Mouse (Mus musculus): Measurements from ENCODE around the gene Gp1ba. TPM values are rescaled to one million over a fixed set of nuclear protein-coding genes. Genes with fewer than 3 reads are reported as not detected.

The Gp1ba gene
- polyA plus RNA-seq, 1 experiment, result not detected

DNA sequence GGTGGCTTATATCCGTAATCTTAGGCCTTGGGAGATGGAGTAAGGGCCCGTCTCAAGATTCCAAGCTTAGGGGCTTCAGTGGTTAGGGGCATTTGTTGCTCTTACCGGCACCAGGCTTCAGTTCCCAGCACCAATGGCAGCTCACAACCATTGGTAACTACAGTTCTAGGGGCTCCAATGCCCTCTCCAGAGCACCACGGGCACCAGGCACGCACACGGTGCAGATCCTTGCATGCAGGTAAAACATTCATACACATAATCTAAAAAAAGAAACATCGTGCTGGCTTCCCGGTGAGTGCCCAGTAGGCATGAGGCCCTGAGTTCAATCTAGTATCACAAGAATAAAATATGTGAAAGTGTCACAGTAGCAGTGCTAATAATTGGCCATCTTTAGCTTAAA lies 24.2 kb downstream of the Gp1ba start:
- no peaks in the 10 kb centered on the region for H3K4me1 ChIP-seq (ENCODE audit: control insufficient read depth, insufficient read depth, low read length)
- no peak for TF ChIP-seq CTCF (IDR thresholded peaks at IDR 0.05; ENCODE audit: insufficient read depth, low read depth, low read length)
- TF ChIP-seq POLR2A (IDR thresholded peaks at IDR 0.05; ENCODE audit: insufficient read depth, low read depth, low read length), result no peak
- WGBS, result 92% methylated on average over 8 of the region's 8 CpGs
- no peak overlapping the region for H3K4me3 ChIP-seq (ENCODE audit: insufficient read depth, low read depth, low read length)
- no peak overlapping the region for H3K27ac ChIP-seq (ENCODE audit: insufficient read depth, low read depth, low read length)

GRCm38 (mm10) chr11:70663957-70664356 lies 25.0 kb downstream of the Gp1ba start:
- Histone ChIP-seq H3K27ac (ENCODE audit: insufficient read depth, low read depth, low read length) (no peak overlapping the region), H3K4me3 (ENCODE audit: insufficient read depth, low read depth, low read length) (no peak overlapping the region), H3K4me1 (ENCODE audit: control insufficient read depth, insufficient read depth, low read length) (no peaks in the 10 kb centered on the region)
- TF ChIP-seq POLR2A (IDR thresholded peaks at IDR 0.05; ENCODE audit: insufficient read depth, low read depth, low read length) (no peak), CTCF (IDR thresholded peaks at IDR 0.05; ENCODE audit: insufficient read depth, low read depth, low read length) (no peak)
- WGBS, result 82% methylated on average over 6 of the region's 6 CpGs

- Histone ChIP-seq H3K4me3 (ENCODE audit: insufficient read depth, low read depth, low read length) (no peak overlapping the region), H3K4me1 (ENCODE audit: control insufficient read depth, insufficient read depth, low read length) (no peaks in the 10 kb centered on the region), H3K27ac (ENCODE audit: insufficient read depth, low read depth, low read length) (no peak overlapping the region)
- TF ChIP-seq CTCF (IDR thresholded peaks at IDR 0.05; ENCODE audit: insufficient read depth, low read depth, low read length) (no peak), POLR2A (IDR thresholded peaks at IDR 0.05; ENCODE audit: insufficient read depth, low read depth, low read length) (no peak)
- WGBS, result 93% methylated on average over 9 of the region's 9 CpGs
These were observed 25.8 kb downstream of the Gp1ba start for GRCm38 (mm10) chr11:70664741-70665140.

- 95% methylated on average over 8 of the region's 8 CpGs for WGBS
These were observed 27.8 kb downstream of the Gp1ba start for GRCm38 (mm10) chr11:70666687-70667086.

GRCm38 (mm10) chr11:70667271-70668150 lies 28.6 kb downstream of the Gp1ba start:
- WGBS, result 64% methylated on average over 14 of the region's 14 CpGs
- H3K27ac ChIP-seq (ENCODE audit: insufficient read depth, low read depth, low read length), result no peak overlapping the region
- TF ChIP-seq CTCF (IDR thresholded peaks at IDR 0.05; ENCODE audit: insufficient read depth, low read depth, low read length), result no peak
- no peak for TF ChIP-seq POLR2A (IDR thresholded peaks at IDR 0.05; ENCODE audit: insufficient read depth, low read depth, low read length)
- H3K4me3 ChIP-seq (ENCODE audit: insufficient read depth, low read depth, low read length), result no peak overlapping the region
- H3K4me1 ChIP-seq (ENCODE audit: control insufficient read depth, insufficient read depth, low read length), result peaks cover 15% of the 10 kb centered on the region

More at GRCm38 (mm10) chr11:70666687-70667086, 27.8 kb downstream of the Gp1ba start:
- TF ChIP-seq POLR2A (IDR thresholded peaks at IDR 0.05; ENCODE audit: insufficient read depth, low read depth, low read length), result no peak
- no peak for TF ChIP-seq CTCF (IDR thresholded peaks at IDR 0.05; ENCODE audit: insufficient read depth, low read depth, low read length)
- peaks cover 13% of the 10 kb centered on the region for H3K4me1 ChIP-seq (ENCODE audit: control insufficient read depth, insufficient read depth, low read length)
- no peak overlapping the region for H3K4me3 ChIP-seq (ENCODE audit: insufficient read depth, low read depth, low read length)
- H3K27ac ChIP-seq (ENCODE audit: insufficient read depth, low read depth, low read length), result no peak overlapping the region

DNA sequence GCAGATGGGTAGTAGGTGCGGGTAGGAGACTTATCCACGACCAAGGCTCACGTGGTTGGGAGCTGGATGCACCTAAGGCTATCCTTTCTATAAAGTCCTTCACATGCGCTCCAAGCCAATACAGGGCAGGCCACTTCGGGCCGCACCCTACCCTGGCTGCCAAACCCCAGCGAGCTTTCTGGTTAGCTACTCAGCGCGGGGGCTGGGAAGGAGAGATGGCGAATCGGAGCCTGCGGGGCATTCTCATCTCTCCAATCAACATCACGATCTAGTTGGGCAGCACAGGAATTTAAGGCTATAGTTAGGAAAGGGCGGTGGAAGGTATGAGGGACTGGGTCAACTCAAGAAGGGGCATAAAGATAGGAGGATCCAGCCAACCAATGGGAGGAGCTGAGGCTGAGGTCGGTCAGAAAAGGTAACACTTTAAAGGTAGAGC lies 29.4 kb downstream of the Gp1ba start:
- H3K4me1 ChIP-seq (ENCODE audit: control insufficient read depth, insufficient read depth, low read length), result peaks cover 15% of the 10 kb centered on the region
- H3K27ac ChIP-seq (ENCODE audit: insufficient read depth, low read depth, low read length), result peak overlapping the region; percentile 14; the same call in 1 of the 2 replicates
- TF ChIP-seq CTCF (IDR thresholded peaks at IDR 0.05; ENCODE audit: insufficient read depth, low read depth, low read length), result no peak
- TF ChIP-seq POLR2A (IDR thresholded peaks at IDR 0.05; ENCODE audit: insufficient read depth, low read depth, low read length), result no peak
- H3K4me3 ChIP-seq (ENCODE audit: insufficient read depth, low read depth, low read length), result peak overlapping the region; percentile 50
- WGBS, result under 1% methylated on average over 15 of the region's 15 CpGs

DNA sequence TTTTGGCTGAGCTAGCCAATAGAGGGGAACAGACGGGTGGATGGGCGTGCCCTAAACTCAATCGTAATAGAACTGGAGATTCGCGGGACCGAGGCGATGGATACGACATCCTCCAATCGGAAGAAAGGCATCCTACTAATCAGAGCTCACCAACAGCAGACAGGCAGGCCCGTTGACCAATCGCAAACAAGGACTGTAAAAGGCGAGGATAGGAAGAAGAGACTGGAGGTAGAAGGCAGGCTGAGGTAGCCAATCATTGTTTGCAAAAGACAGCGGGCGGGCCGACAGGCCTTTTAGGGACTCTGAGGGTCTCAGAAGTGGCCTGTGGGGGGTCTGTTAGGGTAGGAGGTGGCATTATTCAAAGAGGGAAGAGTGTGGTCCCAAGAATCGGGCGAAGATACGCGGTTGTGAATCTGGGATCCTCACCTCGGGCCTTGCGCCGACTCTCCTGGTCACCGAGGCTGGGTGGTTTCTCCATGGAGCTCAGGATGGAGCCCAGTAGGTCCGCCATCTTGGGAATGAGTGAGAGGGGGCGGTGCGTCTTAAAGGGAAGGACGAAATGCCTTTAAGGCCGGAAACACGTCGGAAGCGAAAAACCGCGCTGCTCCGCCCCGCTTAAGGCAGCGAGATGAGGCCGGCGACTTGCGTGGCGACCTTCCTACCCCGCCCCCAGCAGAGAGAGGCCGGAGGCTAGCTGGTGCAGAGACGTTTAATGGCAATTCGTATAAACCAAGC lies 30.0 kb downstream of the Gp1ba start, which contains the start of gene Spag7:
TSS of gene Spag7 (minus strand) at position 646 of the 735 bp plus-strand sequence.
- Histone ChIP-seq H3K27ac (ENCODE audit: insufficient read depth, low read depth, low read length) (peak within 1 kb of the TSS; percentile 96), H3K4me3 (ENCODE audit: insufficient read depth, low read depth, low read length) (peak within 1 kb of the TSS; percentile 70), H3K4me1 (ENCODE audit: control insufficient read depth, insufficient read depth, low read length) (peaks cover 15% of the 10 kb centered on the region)
- WGBS, result under 1% methylated on average over 44 of the region's 44 CpGs
- TF ChIP-seq CTCF (IDR thresholded peaks at IDR 0.05; ENCODE audit: insufficient read depth, low read depth, low read length) (no peak), POLR2A (IDR thresholded peaks at IDR 0.05; ENCODE audit: insufficient read depth, low read depth, low read length) (peak; percentile 86)

DNA sequence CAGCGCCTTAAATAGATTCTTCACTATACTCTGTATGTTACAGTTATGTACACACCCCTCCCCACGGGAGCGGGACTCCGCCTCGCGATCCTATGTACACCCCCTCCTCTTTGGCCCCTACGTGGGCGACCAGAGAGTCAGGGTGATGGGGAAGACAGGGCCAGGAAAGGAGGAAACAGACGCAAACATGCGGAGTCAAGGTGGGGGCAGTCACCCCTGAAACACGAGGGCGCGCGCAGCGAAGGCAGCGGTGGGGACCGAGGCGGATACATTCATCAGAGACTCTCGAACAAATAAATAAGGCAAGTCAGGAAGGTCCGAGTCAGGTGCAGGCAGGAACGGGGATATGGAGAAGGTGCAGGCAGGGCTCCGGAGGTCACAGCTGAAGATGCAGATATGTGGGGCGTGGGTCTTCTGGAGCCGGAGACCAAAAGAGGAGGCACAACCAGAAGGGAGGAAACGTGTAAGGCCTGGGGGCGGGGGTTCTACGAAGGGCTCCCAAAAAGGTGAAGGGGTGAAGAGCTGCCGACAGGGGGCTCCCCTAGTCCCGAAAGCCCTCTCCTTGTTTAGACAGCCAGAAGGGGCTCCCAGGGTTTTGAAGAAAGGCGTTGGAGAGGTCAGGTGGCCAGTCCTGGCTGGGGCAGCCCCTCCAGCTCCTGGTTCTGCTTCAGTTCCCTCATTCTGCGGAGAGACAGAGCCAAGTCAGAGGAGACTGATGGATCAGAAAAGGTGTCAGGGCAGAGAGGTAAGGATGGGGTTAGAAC lies 30.8 kb downstream of the Gp1ba start:
- H3K27ac ChIP-seq (ENCODE audit: insufficient read depth, low read depth, low read length), result peak overlapping the region; percentile 96
- under 1% methylated on average over 31 of the region's 31 CpGs for WGBS
- H3K4me1 ChIP-seq (ENCODE audit: control insufficient read depth, insufficient read depth, low read length), result peaks cover 15% of the 10 kb centered on the region
- peak overlapping the region; percentile 70 for H3K4me3 ChIP-seq (ENCODE audit: insufficient read depth, low read depth, low read length)
- TF ChIP-seq CTCF (IDR thresholded peaks at IDR 0.05; ENCODE audit: insufficient read depth, low read depth, low read length) (no peak), POLR2A (IDR thresholded peaks at IDR 0.05; ENCODE audit: insufficient read depth, low read depth, low read length) (no peak)
